Comparison of ENCODE assay signal across 10 mouse cellular contexts in the genomic region with DNA sequence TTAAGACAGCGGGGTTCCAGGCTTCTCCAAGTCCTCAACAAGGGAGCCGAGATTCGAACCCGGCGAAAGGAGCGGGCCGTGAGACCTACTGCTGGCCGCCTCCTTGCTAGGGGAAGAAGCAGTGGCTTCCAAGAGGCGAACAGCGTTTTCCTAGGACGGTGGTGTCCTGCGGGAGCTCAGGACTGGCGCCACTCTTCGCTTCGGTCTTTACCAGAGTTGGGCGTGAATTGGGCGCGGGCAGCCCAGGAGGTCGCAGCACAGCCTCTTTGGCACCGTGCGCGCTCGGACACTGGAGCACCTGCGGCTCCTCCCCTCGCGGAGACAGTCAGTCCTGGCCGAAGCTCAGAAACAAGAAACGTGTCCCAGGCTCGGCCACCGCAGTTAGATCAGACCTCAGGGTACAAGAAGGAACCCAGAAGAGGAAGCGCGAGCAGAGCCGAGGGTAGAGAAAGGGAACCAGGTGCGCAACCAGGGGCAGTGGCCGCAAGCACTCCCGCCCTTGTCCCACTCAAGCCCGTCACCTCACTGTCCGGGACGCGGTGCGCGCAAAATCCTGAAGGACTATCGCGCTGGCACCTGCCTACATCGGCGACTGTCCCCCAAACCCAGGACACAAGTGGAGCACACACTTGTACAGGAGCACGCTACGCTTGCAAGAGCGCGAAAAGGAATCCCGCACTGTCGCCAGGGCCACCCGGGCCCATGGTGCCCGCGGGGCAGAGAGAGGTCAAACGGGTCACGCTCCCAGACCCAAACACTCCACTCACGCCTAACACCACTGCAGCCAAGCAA. TPM values are rescaled to one million over a fixed set of nuclear protein-coding genes. Genes with fewer than 3 reads are reported as not detected.
DNase-seq lines count a peak whose midpoint lies in the region; ATAC-seq lines count a peak whose summit lies in the region.
"Had no signal": no experiment of that assay in that cellular context is flagged by ENCODE, and none has a peak within 500 bp of the region (broad histone marks: within the 10 kb centered on the region; RNA-seq: fewer than 3 reads in every experiment).

No protein-coding gene starts in this region.

- H3K4me1 ChIP-seq in embryonic facial prominence, embryonic 10.5 days: peaks cover 31% of the 10 kb centered on the region

- ATAC-seq in neutrophil, adult 5-6 weeks (ENCODE audit: extremely low read depth, insufficient number of reproducible peaks, low FRiP score, poor library complexity, severe bottlenecking): peak; percentile 24; the same call in 1 of the 2 replicates
- ATAC-seq in cerebellum, adult (ENCODE audit: insufficient number of reproducible peaks, low FRiP score, low TSS enrichment): no peak

- under 1% methylated on average over 58 of the region's 58 CpGs for WGBS in embryonic facial prominence, embryonic 10.5 days

- H3K27ac ChIP-seq in embryonic facial prominence, embryonic 10.5 days (replicated peaks): no peak overlapping the region

- peaks cover 100% of the 10 kb centered on the region for H3K27me3 ChIP-seq in embryonic facial prominence, embryonic 10.5 days (replicated peaks; ENCODE audit: low read depth, poor library complexity, severe bottlenecking)

- peak overlapping the region; percentile 16 for H3K4me3 ChIP-seq in embryonic facial prominence, embryonic 10.5 days

- no peaks in the 10 kb centered on the region for H3K36me3 ChIP-seq in embryonic facial prominence, embryonic 10.5 days (replicated peaks)

- no peaks in the 10 kb centered on the region for H3K9me3 ChIP-seq in embryonic facial prominence, embryonic 10.5 days

- DNase-seq in lung, postnatal 36 days: peak; percentile 5
- no peak for DNase-seq in lung, adult 18-20 months
- DNase-seq in embryonic facial prominence, embryonic 10.5 days (ENCODE audit: low spot score): peak; percentile 59
- peak; percentile 14 for DNase-seq in kidney, postnatal 10 days
- DNase-seq in layer of hippocampus, postnatal 10 days (ENCODE audit: low spot score in 2 of 2): no peak
- no peak for DNase-seq in gastrocnemius, postnatal 14 days
- DNase-seq: gastrocnemius, postnatal 36 days had no signal

- intact Hi-C loops in gastrocnemius, postnatal 14 days (cut with DNase I; ENCODE audit: low total_unique reads): no loop called here

RNA-seq across cellular contexts. Expression of a gene that starts 14.3 kb away (rescaled TPM):
- 1.1 and 2.5 TPM in 2 replicates for polyA plus RNA-seq in embryonic facial prominence, embryonic 10.5 days (2016; fragmentation: Nextera tagmentation; extraction: Ambion mirVana)
- total RNA-seq in neutrophil, adult 5-6 weeks (2017): not detected in 2 replicates
- total RNA-seq in layer of hippocampus, postnatal 10 days (2021): not detected
- not detected for total RNA-seq in gastrocnemius, postnatal 14 days (2021)
- total RNA-seq: gastrocnemius, postnatal 36 days; liver, adult 2 months had no signal
- polyA plus RNA-seq: liver, adult 2 months had no signal

Comparison
In these comparisons a context has a peak if more than half of its experiments do, and no peak if none do; other contexts are left out.
1. DNase-seq: peak in lung, postnatal 36 days (single experiment), embryonic facial prominence, embryonic 10.5 days (single experiment) and kidney, postnatal 10 days (single experiment); none in lung, adult 18-20 months (0 of 2), layer of hippocampus, postnatal 10 days (0 of 2) and gastrocnemius, postnatal 14 days (single experiment).